Mouse (Mus musculus) liver, embryonic 14.5 days (tissue): ENCODE measurements around the gene Pik3r4. TPM values are rescaled to one million over a fixed set of nuclear protein-coding genes. Genes with fewer than 3 reads are reported as not detected.
A peak's percentile ranks its signal among the peaks of the same experiment; 100 is the strongest.

Source experiments
- ATAC-seq: fragments of 200-750 bp; cut with Nextera tagmentation; 2 replicates; pipeline ENCODE4 v1.8.0; 2017; ENCODE audit warnings: moderate number of reproducible peaks, mild to moderate bottlenecking, moderate library complexity; ENCODE audit not compliant: insufficient read depth
- DNase-seq, 3 experiments: peaks; one replicate each; pipeline ENCODE4 v3.0.0-alpha.2; 2012 to 2013; ENCODE audit warnings: low read depth in 3 of 3, low spot score in 3 of 3
- H3K27ac ChIP-seq: fragments of 300-500 bp; sonication (generic); 2 replicates; pipeline ENCODE4 v1.5.1; 2014; ENCODE audit warnings: moderate library complexity, mild to moderate bottlenecking, control low read depth, inconsistent platforms
- H3K27me3 ChIP-seq: fragments of 300-500 bp; sonication (generic); 2 replicates; pipeline ENCODE4 v1.6.1; 2014; ENCODE audit warnings: mild to moderate bottlenecking, low read length, moderate library complexity; ENCODE audit not compliant: control insufficient read depth, insufficient read depth
- H3K36me3 ChIP-seq: fragments of 300-500 bp; sonication (generic); replicated peaks from 2 replicates; pipeline ENCODE4 v1.6.1; 2014; ENCODE audit warnings: low read depth; ENCODE audit not compliant: control insufficient read depth, insufficient read depth
- H3K4me1 ChIP-seq, 2 experiments: fragments of 200-500 bp in 1 of 2; fragments of 300-500 bp in 1 of 2; sonication (generic) in 1 of 2; replicated peaks; 2 replicates each; pipeline ENCODE4 v1.6.1; 2012 to 2014; ENCODE audit warnings: antibody characterized with exemption in 1 of 2, inconsistent platforms in 1 of 2, low read length in 1 of 2; ENCODE audit not compliant: control insufficient read depth in 2 of 2, insufficient read depth in 2 of 2
- H3K4me2 ChIP-seq: fragments of 300-500 bp; sonication (generic); 2 replicates; pipeline ENCODE4 v1.6.1; 2014; ENCODE audit warnings: low read depth, mild to moderate bottlenecking, control low read depth, moderate library complexity
- H3K4me3 ChIP-seq, 2 experiments: fragments of 200-500 bp in 1 of 2; fragments of 300-500 bp in 1 of 2; sonication (generic) in 1 of 2; 2 replicates each; pipeline ENCODE4 v1.5.1; 2012 to 2014; ENCODE audit warnings: low read depth in 2 of 2, low read length in 2 of 2, mild to moderate bottlenecking in 2 of 2, control low read depth in 1 of 2, inconsistent platforms in 1 of 2, moderate library complexity in 1 of 2; ENCODE audit not compliant: insufficient read depth in 1 of 2
- H3K9ac ChIP-seq: fragments of 300-500 bp; sonication (generic); replicated peaks from 2 replicates; pipeline ENCODE4 v1.6.1; 2014; ENCODE audit warnings: mild to moderate bottlenecking, control low read depth, moderate library complexity
- H3K9me3 ChIP-seq: fragments of 300-500 bp; sonication (generic); 2 replicates; pipeline ENCODE4 v1.6.1; 2016; ENCODE audit warnings: low read length, mixed read lengths; ENCODE audit not compliant: control insufficient read depth
- CTCF ChIP-seq: IDR thresholded peaks from 2 replicates; pipeline ENCODE4 v1.5.1; 2016; ENCODE audit warnings: antibody characterized with exemption, low read depth, control low read depth
- EP300 ChIP-seq: IDR thresholded peaks from 2 replicates; pipeline ENCODE4 v1.6.1; 2016; ENCODE audit warnings: antibody characterized with exemption, low read depth
- WGBS: fragments of 180-500 bp; shearing (Covaris S2); extraction: QIAGEN DNeasy Blood & Tissue Kit; methylation state at CpG from one replicate; pipeline ENCODE4 v1.1.7; 2014; ENCODE audit not compliant: insufficient replicate concordance; 5-methylcytosine and 5-hydroxymethylcytosine counted together
- polyA plus RNA-seq, 2 experiments: library from polyadenylated mRNA; depleted of rRNA in 1 of 2; stranded (reverse) in 1 of 2; unstranded in 1 of 2; fragments of >200 nt; fragmentation: Nextera tagmentation in 1 of 2; extraction: Ambion mirVana in 1 of 2; gene quantifications; 2 replicates each; pipeline versions ENCODE4 v1.2.1 to v1.2.3; 2012 to 2014

The Pik3r4 gene
- polyA plus RNA-seq (2012; rRNA removed) (3.9 and 4.7 TPM in 2 replicates), polyA plus RNA-seq (2014; fragmentation: Nextera tagmentation; extraction: Ambion mirVana) (5.9 and 6.9 TPM in 2 replicates)

DNA sequence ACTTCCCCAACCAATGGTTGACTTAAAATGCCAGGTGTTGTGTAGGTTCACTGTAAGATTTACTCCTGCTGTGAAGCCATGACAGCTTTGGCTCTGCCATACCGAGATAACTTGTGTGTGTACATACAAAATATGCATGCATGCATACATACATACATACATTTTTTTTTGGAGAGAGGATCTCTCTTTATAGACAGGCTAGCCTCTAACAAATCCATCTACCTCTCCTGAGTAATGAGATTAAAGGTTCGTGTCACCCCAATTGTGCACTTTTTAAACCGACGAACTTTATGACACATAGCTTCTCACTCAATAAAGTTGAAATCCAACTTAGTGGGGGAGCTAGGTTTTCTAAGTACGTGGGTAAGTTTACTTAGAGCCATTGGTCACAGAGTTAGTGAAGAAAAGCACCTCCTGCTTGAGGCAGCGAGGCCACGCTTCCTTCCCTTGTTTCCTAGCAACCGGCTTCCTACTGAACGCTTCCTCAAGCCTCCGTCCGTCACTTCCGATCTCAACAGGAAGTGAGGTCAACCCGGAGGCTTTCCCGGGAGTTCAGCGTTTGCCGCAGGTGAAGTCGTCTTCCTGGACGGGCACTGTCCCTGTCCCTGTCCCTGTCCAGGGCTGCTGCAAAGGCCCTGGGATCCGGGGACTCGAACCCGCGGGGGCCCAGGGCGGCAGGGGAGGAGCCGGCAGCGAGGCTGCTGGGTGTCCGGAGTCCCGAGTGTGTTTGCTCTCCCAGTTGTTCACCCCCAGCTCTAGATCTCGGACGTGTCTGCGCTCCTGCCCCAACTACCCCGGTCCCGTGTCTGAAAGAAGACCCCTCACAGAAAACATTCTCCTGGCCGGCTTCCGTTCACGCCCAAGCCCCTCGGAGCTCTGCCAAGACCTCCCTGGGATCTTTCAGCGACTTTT lies at the start of gene Pik3r4:
Pik3r4 (plus strand) TSS at position 519 of the 912 bp plus-strand sequence.
- no peak within 1 kb of the TSS for H3K27ac ChIP-seq
- no peaks in the 10 kb centered on the region for H3K36me3 ChIP-seq
- no peak for TF ChIP-seq EP300
- TF ChIP-seq CTCF = no peak
- ATAC-seq = peak; percentile 84
- peak; percentile 79 to 93 (median 92) for DNase-seq
- 5% methylated on average over 37 of the region's 37 CpGs for WGBS
- no peaks in the 10 kb centered on the region for H3K27me3 ChIP-seq
- peak within 1 kb of the TSS; percentile 87 to 90 for H3K4me3 ChIP-seq
- peak within 1 kb of the TSS; percentile 88 for H3K9ac ChIP-seq
- H3K4me2 ChIP-seq = peak within 1 kb of the TSS; percentile 65
- no peaks in the 10 kb centered on the region for H3K9me3 ChIP-seq
- peaks cover 2 to 5% of the 10 kb centered on the region in 2 experiments; a peak in 2 of 4 replicates for H3K4me1 ChIP-seq

DNA sequence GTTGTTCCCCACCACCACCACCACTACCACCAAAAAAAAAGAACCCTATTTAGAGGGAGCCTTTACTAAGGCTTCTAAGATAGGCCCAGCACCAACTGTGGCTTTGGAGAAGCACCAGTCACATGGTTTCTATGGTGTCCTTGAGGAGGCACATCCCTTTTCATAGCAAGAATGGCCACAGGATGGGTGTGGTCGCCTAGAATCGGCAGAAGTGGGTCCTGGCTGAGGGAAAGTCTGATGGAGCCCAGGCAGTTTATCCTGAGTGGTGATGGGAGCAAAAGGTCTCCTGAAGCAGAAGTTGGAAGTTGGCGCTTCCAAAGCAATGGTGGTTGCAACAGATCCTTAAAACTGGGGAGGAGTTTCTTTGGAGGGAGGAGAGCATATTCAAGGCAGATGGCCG lies 43.9 kb upstream of the Pik3r4 start:
- ATAC-seq = no peak
- TF ChIP-seq CTCF (no peak), EP300 (no peak)
- DNase-seq = no peak
- Histone ChIP-seq H3K9ac (no peak overlapping the region), H3K4me2 (no peak overlapping the region), H3K27me3 (no peaks in the 10 kb centered on the region), H3K4me1 (no peaks in the 10 kb centered on the region), H3K4me3 (no peak overlapping the region), H3K36me3 (no peaks in the 10 kb centered on the region), H3K9me3 (no peaks in the 10 kb centered on the region), H3K27ac (no peak overlapping the region)
- WGBS = 51% methylated on average over 4 of the region's 4 CpGs

DNA sequence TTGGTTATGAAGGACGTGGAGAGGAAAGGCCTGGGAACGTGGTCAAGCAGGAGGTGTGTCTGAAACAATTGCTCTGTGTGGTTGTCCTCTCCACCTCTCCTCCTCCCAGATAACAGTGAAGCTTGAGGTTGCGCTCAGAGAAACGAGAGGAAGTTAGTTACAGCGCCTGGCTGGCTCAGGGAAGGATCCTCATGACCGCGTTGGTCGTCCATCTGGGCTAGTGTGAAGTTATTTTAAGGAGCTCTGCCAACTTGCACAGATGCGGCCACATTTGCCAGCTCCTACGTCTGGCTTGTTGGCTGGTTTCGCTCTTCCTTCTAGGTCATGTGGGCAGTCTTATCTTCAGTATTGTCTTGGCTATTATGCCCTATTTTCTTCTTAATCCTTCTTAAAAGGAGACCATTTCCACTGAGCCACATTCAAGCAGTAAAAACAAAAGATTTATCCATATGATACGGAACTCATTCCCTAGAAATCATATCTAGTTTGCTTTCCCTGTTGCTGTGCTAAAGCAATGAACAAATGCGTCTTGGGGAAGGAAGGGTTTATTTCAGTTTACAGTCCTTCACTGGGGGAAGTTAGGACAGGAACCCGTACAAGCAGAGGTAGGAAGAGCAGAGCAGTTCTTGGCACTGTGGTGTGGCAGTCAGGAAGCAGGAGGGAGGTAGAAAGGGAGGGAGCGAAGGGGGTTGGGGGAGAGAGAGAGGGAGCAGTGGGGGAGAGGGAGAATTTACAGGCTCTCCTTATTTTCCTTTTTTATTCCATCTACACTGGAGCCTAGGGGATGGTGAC lies 30.6 kb upstream of the Pik3r4 start:
- TF ChIP-seq EP300 (no peak), CTCF (no peak)
- no peaks in the 10 kb centered on the region for H3K36me3 ChIP-seq
- H3K9me3 ChIP-seq = no peaks in the 10 kb centered on the region
- WGBS = 36% methylated on average over 15 of the region's 15 CpGs
- no peaks in the 10 kb centered on the region for H3K4me1 ChIP-seq
- H3K4me3 ChIP-seq = no peak overlapping the region
- no peaks in the 10 kb centered on the region for H3K27me3 ChIP-seq
- H3K4me2 ChIP-seq = no peak overlapping the region
- DNase-seq = no peak
- no peak overlapping the region for H3K27ac ChIP-seq
- no peak for ATAC-seq
- no peak overlapping the region for H3K9ac ChIP-seq

DNA sequence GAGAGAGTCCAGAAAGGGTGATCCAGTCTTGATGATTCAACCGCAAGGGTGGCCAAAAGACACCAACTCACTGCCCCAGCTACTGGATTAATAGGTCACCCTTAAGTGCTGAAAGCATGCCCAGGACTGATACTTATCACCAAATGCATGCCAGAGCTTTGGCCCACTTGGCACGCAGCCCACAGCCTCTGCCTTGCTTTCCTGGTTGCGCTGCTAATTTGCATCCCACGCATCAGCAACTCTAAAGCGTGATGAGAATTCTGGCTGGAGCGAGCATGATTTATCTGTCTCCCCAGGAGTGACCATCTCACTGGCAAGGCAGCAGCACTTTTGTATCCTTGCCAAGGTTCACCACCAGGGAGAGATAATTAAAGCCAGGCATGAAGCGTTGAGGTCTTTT lies 29.9 kb upstream of the Pik3r4 start:
- no peaks in the 10 kb centered on the region for H3K4me1 ChIP-seq
- no peak overlapping the region for H3K4me2 ChIP-seq
- H3K27ac ChIP-seq = no peak overlapping the region
- 67% methylated on average over 7 of the region's 7 CpGs for WGBS
- no peak for DNase-seq
- no peak overlapping the region for H3K9ac ChIP-seq
- no peaks in the 10 kb centered on the region for H3K27me3 ChIP-seq
- ATAC-seq = no peak
- H3K36me3 ChIP-seq = no peaks in the 10 kb centered on the region
- H3K4me3 ChIP-seq = no peak overlapping the region
- no peaks in the 10 kb centered on the region for H3K9me3 ChIP-seq
- no peak for TF ChIP-seq EP300

DNA sequence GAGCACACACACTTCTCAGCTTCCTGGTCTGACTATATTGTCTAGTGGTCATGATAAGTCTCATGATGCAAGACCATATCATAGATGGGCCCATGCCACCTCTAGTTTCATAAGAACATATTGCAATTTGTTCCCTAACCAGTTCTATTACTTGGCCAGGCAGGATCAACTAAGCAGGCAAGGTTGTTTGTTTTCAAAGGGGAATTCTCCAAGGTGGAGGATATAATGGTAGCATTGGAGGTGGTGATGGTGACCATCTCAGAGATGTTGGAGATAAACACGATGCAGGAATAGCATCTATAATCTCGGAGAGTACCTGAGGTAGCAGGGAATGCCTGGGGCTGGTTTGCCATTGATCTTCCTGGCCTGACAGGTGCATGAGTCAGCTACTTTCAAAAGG lies 26.8 kb upstream of the Pik3r4 start:
- Histone ChIP-seq H3K4me2 (no peak overlapping the region), H3K36me3 (no peaks in the 10 kb centered on the region), H3K27me3 (no peaks in the 10 kb centered on the region), H3K4me1 (no peaks in the 10 kb centered on the region), H3K4me3 (no peak overlapping the region), H3K9me3 (no peaks in the 10 kb centered on the region), H3K27ac (no peak overlapping the region), H3K9ac (no peak overlapping the region)
- WGBS = 59% methylated on average over 2 of the region's 2 CpGs
- ATAC-seq (no peak), DNase-seq (no peak)
- TF ChIP-seq EP300 = no peak
- no peak for TF ChIP-seq CTCF
